Mouse (Mus musculus): ENCODE results near the gene Card9.

Card9 gene

DNA sequence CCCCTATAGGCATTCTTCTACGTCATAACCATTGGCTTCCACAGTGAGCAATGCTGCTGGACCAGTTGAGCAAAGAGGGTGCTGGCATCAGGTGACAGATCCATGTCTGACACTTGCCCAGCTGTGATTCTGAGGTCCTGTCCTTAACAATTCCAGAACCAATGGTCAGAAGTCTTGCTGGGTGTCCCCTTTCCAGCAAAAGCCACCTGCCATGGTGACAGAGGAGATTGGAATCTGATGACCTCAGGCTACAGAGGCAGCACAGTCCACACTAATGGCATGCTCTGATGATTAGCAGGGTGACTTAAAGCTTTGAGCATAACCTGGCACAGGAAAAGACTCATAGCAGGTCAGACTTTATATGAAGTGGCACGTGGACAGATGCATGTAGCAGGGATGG, 55.2 kb downstream of the Card9 start:
- DNase-seq (ENCODE audit: low spot score in 2 of 2), result no peak

DNA sequence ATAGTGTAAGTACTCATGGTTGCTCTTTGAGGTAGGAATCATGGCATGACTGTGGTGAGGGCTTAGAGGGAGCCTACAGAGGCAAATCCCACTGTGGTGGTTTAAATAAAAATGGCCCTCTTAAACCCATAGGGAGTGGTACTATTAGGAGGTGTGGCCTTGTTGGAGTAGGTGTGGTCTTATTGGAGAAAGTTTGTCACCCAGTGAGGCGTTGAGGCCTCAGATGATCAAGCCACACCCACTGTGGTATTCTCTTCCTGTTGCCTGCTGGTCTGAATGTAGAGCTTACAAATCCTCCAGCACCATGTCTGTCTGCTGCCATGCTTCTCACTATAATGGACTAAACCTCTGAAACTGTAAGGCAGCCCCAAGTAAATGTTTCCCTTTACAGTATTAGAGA, 56.0 kb downstream of the Card9 start:
- no peak for DNase-seq (ENCODE audit: low spot score in 2 of 2)
